Mouse (Mus musculus) liver, embryonic 16.5 days (tissue): ENCODE measurements around the gene Nat8f4. TPM values are rescaled to one million over a fixed set of nuclear protein-coding genes. Genes with fewer than 3 reads are reported as not detected.
"Not testable (repeated sequence)": the region's sequence is repeated elsewhere in the genome, so short reads cannot be mapped to it uniquely, and the experiment has no call there.

Experiments
- ATAC-seq: fragments of 200-750 bp; cut with Nextera tagmentation; 2 replicates; pipeline ENCODE4 v1.8.0; 2017; ENCODE audit warnings: low read depth, mild to moderate bottlenecking, moderate number of reproducible peaks, moderate library complexity
- H3K27ac ChIP-seq: fragments of 300-500 bp; sonication (generic); 2 replicates; pipeline ENCODE4 v1.5.1; 2014; ENCODE audit warnings: mild to moderate bottlenecking, low read length
- H3K27me3 ChIP-seq: fragments of 300-500 bp; sonication (generic); 2 replicates; pipeline ENCODE4 v1.6.1; 2014; ENCODE audit warnings: low read depth, low read length, mixed read lengths; ENCODE audit not compliant: control insufficient read depth, insufficient read depth
- H3K36me3 ChIP-seq: fragments of 300-500 bp; sonication (generic); 2 replicates; pipeline ENCODE4 v1.6.1; 2014; ENCODE audit warnings: mild to moderate bottlenecking; ENCODE audit not compliant: control insufficient read depth, insufficient read depth
- H3K4me1 ChIP-seq: fragments of 300-500 bp; sonication (generic); 2 replicates; pipeline ENCODE4 v1.6.1; 2014; ENCODE audit warnings: low read depth, low read length, mixed read lengths; ENCODE audit not compliant: control insufficient read depth
- H3K4me2 ChIP-seq: fragments of 300-500 bp; sonication (generic); 2 replicates; pipeline ENCODE4 v1.6.1; 2014; ENCODE audit warnings: low read depth, low read length, mixed read lengths
- H3K4me3 ChIP-seq: fragments of 300-500 bp; sonication (generic); 2 replicates; pipeline ENCODE4 v1.5.1; 2014; ENCODE audit warnings: low read depth, mild to moderate bottlenecking, low read length
- H3K9ac ChIP-seq: fragments of 300-500 bp; sonication (generic); 2 replicates; pipeline ENCODE4 v1.6.1; 2014; ENCODE audit warnings: low read depth, low read length
- H3K9me3 ChIP-seq: fragments of 300-500 bp; sonication (generic); replicated peaks from 2 replicates; pipeline ENCODE4 v1.6.1; 2016; ENCODE audit warnings: low read length; ENCODE audit not compliant: control insufficient read depth
- WGBS: fragments of 180-500 bp; shearing (Covaris S2); extraction: QIAGEN DNeasy Blood & Tissue Kit; methylation state at CpG from one replicate; pipeline ENCODE4 v1.1.7; 2014; ENCODE audit not compliant: insufficient replicate concordance; 5-methylcytosine and 5-hydroxymethylcytosine counted together
- polyA plus RNA-seq: library from polyadenylated mRNA; unstranded; fragments of >200 nt; fragmentation: Nextera tagmentation; extraction: Ambion mirVana; gene quantifications from 2 replicates; pipeline ENCODE4 v1.2.1, GENCODE M21; 2015

Gene Nat8f4
- polyA plus RNA-seq, 1 experiment from 2014 or later, result 1.7 TPM

GRCm38 (mm10) chr6:85883246-85883645 is 21.4 kb downstream of the Nat8f4 start:
- H3K9ac ChIP-seq, H3K27ac ChIP-seq, H3K4me3 ChIP-seq, H3K9me3 ChIP-seq, H3K27me3 ChIP-seq, H3K4me2 ChIP-seq, ATAC-seq, H3K4me1 ChIP-seq, H3K36me3 ChIP-seq: not testable (repeated sequence)
- WGBS, result 64% methylated on average over 9 of the region's 9 CpGs

- H3K4me3 ChIP-seq, H3K9me3 ChIP-seq, H3K9ac ChIP-seq, ATAC-seq, H3K36me3 ChIP-seq, H3K4me2 ChIP-seq, H3K27ac ChIP-seq, H3K27me3 ChIP-seq, H3K4me1 ChIP-seq: not testable (repeated sequence)
- WGBS, result 58% methylated on average over 5 of the region's 5 CpGs
Measured at GRCm38 (mm10) chr6:85869006-85869405, 35.7 kb downstream of the Nat8f4 start, which contains the start of gene Nat8f2. Nat8f2 (minus strand) TSS chr6:85869158.

GRCm38 (mm10) chr6:85867726-85868690 is 36.7 kb downstream of the Nat8f4 start:
- Histone ChIP-seq H3K4me2 (no peak overlapping the region), H3K27me3 (no peaks in the 10 kb centered on the region), H3K27ac (no peak overlapping the region), H3K4me3 (no peak overlapping the region), H3K4me1 (no peaks in the 10 kb centered on the region), H3K9me3 (no peaks in the 10 kb centered on the region), H3K9ac (no peak overlapping the region), H3K36me3 (no peaks in the 10 kb centered on the region)
- no peak for ATAC-seq
- 40% methylated on average over 8 of the region's 8 CpGs for WGBS

GRCm38 (mm10) chr6:85866995-85867394 is 37.7 kb downstream of the Nat8f4 start:
- not testable (repeated sequence) for H3K4me1 ChIP-seq, H3K9ac ChIP-seq, H3K9me3 ChIP-seq, ATAC-seq, H3K4me2 ChIP-seq, H3K36me3 ChIP-seq, H3K27me3 ChIP-seq, H3K4me3 ChIP-seq, H3K27ac ChIP-seq
- 38% methylated on average over 1 of the region's 1 CpGs for WGBS

GRCm38 (mm10) chr6:85866166-85866565 is 38.5 kb downstream of the Nat8f4 start:
- H3K36me3 ChIP-seq, H3K27ac ChIP-seq, H3K4me3 ChIP-seq, H3K4me1 ChIP-seq, H3K4me2 ChIP-seq, H3K9me3 ChIP-seq, ATAC-seq, H3K9ac ChIP-seq, H3K27me3 ChIP-seq: not testable (repeated sequence)
- WGBS, result 51% methylated on average over 3 of the region's 3 CpGs

GRCm38 (mm10) chr6:85864900-85865639 is 39.6 kb downstream of the Nat8f4 start:
- not testable (repeated sequence) for H3K36me3 ChIP-seq, H3K27me3 ChIP-seq, H3K9ac ChIP-seq, H3K9me3 ChIP-seq, H3K4me3 ChIP-seq, H3K4me2 ChIP-seq, H3K4me1 ChIP-seq, H3K27ac ChIP-seq, ATAC-seq
- WGBS, result 39% methylated on average over 6 of the region's 7 CpGs

GRCm38 (mm10) chr6:85863840-85864239 is 40.8 kb downstream of the Nat8f4 start:
- Histone ChIP-seq H3K4me3 (no peak overlapping the region), H3K27me3 (no peaks in the 10 kb centered on the region), H3K27ac (no peak overlapping the region), H3K4me1 (no peaks in the 10 kb centered on the region), H3K9me3 (no peaks in the 10 kb centered on the region), H3K9ac (no peak overlapping the region), H3K36me3 (no peaks in the 10 kb centered on the region), H3K4me2 (no peak overlapping the region)
- no peak for ATAC-seq
- WGBS, result 59% methylated on average over 2 of the region's 2 CpGs

GRCm38 (mm10) chr6:85863136-85863535 is 41.5 kb downstream of the Nat8f4 start:
- no peaks in the 10 kb centered on the region for H3K9me3 ChIP-seq
- no peak overlapping the region for H3K4me3 ChIP-seq
- no peak for ATAC-seq
- H3K36me3 ChIP-seq, result no peaks in the 10 kb centered on the region
- H3K9ac ChIP-seq, result no peak overlapping the region
- H3K27ac ChIP-seq, result no peak overlapping the region
- 49% methylated on average over 2 of the region's 2 CpGs for WGBS
- H3K27me3 ChIP-seq, result no peaks in the 10 kb centered on the region
- no peak overlapping the region for H3K4me2 ChIP-seq
- no peaks in the 10 kb centered on the region for H3K4me1 ChIP-seq

GRCm38 (mm10) chr6:85862565-85862964 is 42.1 kb downstream of the Nat8f4 start:
- 52% methylated on average over 3 of the region's 3 CpGs for WGBS
- no peak overlapping the region for H3K27ac ChIP-seq

More at GRCm38 (mm10) chr6:85862565-85862964, 42.1 kb downstream of the Nat8f4 start:
- H3K4me2 ChIP-seq, result no peak overlapping the region
- no peak overlapping the region for H3K9ac ChIP-seq
- H3K9me3 ChIP-seq, result no peaks in the 10 kb centered on the region
- H3K4me3 ChIP-seq, result no peak overlapping the region
- H3K36me3 ChIP-seq, result no peaks in the 10 kb centered on the region
- ATAC-seq, result no peak
- H3K27me3 ChIP-seq, result no peaks in the 10 kb centered on the region
- H3K4me1 ChIP-seq, result no peaks in the 10 kb centered on the region
